Mouse (Mus musculus): Measurements from ENCODE around the gene Tjp3. TPM values are rescaled to one million over a fixed set of nuclear protein-coding genes. Genes with fewer than 3 reads are reported as not detected.
A peak's percentile ranks its signal among the peaks of the same experiment; 100 is the strongest.

The Tjp3 gene
- polyA plus RNA-seq, 1 experiment from 2014 or later = 1.7 TPM

DNA sequence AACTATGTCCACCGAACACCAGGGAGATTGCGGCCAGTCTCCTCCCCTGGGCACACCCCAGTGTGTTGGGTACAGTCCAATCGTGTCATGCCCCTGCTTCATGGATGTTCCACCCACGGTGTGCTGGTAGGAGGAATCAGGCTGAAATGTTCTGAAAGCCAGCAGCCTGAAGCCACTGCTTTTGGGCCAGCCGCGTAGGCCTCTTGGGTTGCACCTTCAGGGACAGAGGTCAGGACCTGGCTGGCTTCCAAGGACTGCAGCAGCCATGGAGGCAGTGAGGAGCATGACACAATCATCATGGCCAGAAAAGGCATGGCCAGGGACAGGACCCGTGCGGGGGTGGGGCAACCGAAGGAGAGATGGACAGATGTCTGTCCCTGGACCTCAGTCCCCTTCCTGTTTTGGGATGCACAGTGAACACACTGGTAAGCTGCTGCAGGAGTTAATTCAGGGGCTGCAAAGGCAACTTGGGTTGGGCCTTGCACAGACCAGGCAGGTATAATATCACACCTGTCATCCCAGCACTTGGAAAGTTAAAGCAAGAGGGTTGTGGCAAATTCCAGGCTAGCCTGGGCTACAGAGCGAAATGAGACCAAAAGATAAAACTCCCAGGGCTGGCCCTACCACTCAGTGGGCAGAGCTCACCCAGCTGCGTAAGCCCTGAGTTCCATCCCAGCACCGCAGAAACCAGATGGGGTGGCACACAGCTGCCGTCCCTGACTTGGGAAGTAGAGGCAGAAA, 27.4 kb upstream of the Tjp3 start:
- Histone ChIP-seq H3K4me2 (peak overlapping the region; percentile 88), H3K4me3 (peak overlapping the region; percentile 96; the same call in 1 of the 2 replicates)
- ATAC-seq (ENCODE audit: insufficient number of reproducible peaks, low FRiP score) = no peak

DNA sequence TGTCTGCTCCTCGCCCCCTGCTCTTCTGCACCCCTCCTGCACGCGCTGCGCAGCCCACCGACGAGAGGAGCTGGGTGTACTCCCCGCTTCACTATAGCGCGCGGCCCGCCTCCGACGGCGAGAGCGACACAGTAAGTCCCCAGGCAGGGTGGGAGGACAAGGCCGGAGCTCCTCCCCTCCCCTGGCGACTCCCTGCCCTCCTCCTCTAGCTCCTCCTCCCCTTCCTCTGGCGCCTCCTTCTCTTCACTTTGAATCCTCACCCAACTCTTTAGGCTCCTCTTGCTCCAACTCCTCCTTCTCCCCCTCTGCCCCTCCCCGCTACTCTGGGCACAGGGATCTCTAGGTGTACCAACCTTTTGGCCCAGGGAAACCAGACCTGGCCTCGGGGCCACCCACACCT, 25.9 kb upstream of the Tjp3 start:
- Histone ChIP-seq H3K9me3 (replicated peaks) (no peaks in the 10 kb centered on the region), H3K27me3 (replicated peaks) (no peaks in the 10 kb centered on the region), H3K36me3 (peaks cover 52% of the 10 kb centered on the region), H3K4me3 (peak overlapping the region; percentile 33), H3K4me2 (peak overlapping the region; percentile 68), H3K4me1 (replicated peaks) (peaks cover 46% of the 10 kb centered on the region), H3K27ac (ENCODE audit: poor library complexity, severe bottlenecking) (no peak overlapping the region), H3K9ac (peak overlapping the region; percentile 73)
- WGBS = 9% methylated on average over 20 of the region's 20 CpGs
- no peak for ATAC-seq (ENCODE audit: insufficient number of reproducible peaks, low FRiP score)

More for the DNA sequence above, 27.4 kb upstream of the Tjp3 start:
- no peak overlapping the region for H3K27ac ChIP-seq (ENCODE audit: poor library complexity, severe bottlenecking)
- 88% methylated on average over 13 of the region's 13 CpGs for WGBS
- peaks cover 52% of the 10 kb centered on the region for H3K36me3 ChIP-seq
- peaks cover 50% of the 10 kb centered on the region for H3K4me1 ChIP-seq (replicated peaks)
- peak overlapping the region; percentile 71; the same call in 1 of the 2 replicates for H3K9ac ChIP-seq
- no peaks in the 10 kb centered on the region for H3K9me3 ChIP-seq (replicated peaks)
- H3K27me3 ChIP-seq (replicated peaks) = no peaks in the 10 kb centered on the region

DNA sequence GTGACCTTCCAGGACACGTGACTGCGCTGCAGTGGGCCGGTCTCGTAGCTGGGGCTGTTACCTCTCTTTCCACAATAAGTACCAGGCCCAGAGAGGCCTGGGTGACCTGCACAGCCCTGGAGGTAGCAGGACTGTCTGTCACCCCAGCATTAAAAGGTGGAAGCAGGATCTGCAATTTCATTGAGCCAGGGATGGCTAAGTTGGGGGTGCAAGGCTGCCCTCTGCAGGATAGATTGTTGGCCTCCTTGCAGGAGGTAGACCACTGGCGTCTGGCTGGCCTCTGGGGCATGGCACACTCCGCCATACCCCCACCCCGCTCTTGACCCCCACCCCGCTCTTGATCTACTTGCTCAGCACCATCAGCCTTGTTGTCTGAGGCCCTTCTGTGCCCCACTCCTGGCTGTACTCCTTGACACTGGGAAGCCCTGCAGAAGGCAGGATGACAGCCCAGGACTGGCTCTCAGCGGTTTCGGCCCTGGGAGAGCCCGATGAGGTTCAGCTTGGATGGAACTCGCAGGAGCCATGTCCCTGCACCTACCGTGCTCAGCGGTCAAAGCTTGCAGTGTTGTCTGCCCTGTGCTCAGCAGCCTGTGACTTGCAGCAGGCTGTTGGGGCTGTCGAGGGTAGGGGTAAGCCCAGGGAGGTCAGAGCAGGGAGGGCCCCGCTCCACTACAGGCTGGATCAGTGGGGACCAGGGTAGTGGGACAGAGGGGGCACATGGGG, 25.1 kb upstream of the Tjp3 start:
- Histone ChIP-seq H3K27me3 (replicated peaks) (no peaks in the 10 kb centered on the region), H3K4me1 (replicated peaks) (peaks cover 39% of the 10 kb centered on the region), H3K36me3 (peaks cover 59% of the 10 kb centered on the region), H3K9ac (peak overlapping the region; percentile 73), H3K9me3 (replicated peaks) (no peaks in the 10 kb centered on the region), H3K4me2 (peak overlapping the region; percentile 68), H3K4me3 (peak overlapping the region; percentile 33), H3K27ac (ENCODE audit: poor library complexity, severe bottlenecking) (no peak overlapping the region)
- 45% methylated on average over 16 of the region's 16 CpGs for WGBS
- no peak for ATAC-seq (ENCODE audit: insufficient number of reproducible peaks, low FRiP score)

DNA sequence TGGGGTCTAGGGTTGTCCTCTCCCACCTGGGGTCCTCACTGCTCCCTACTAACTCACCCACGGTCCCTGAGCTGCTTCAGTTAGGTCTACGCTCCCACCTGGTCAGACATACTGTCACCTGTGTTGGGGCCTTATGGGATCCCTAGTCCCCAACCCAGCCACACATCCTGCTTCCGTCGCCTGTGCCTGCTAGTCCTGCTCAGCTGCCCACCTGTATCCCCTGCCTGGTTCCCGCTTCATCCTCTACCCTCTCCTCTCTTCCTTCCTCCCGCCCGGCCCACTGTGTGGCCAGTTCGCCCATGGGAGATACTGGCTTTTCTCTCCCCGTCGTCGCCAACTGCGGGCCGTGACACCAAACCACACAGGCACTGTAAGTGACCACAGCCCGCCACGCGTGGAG, 24.2 kb upstream of the Tjp3 start:
- WGBS = 86% methylated on average over 16 of the region's 16 CpGs
- Histone ChIP-seq H3K36me3 (peaks cover 68% of the 10 kb centered on the region), H3K4me3 (no peak overlapping the region), H3K4me1 (replicated peaks) (peaks cover 39% of the 10 kb centered on the region), H3K9me3 (replicated peaks) (no peaks in the 10 kb centered on the region), H3K4me2 (no peak overlapping the region), H3K27me3 (replicated peaks) (no peaks in the 10 kb centered on the region), H3K9ac (no peak overlapping the region), H3K27ac (ENCODE audit: poor library complexity, severe bottlenecking) (no peak overlapping the region)
- no peak for ATAC-seq (ENCODE audit: insufficient number of reproducible peaks, low FRiP score)

DNA sequence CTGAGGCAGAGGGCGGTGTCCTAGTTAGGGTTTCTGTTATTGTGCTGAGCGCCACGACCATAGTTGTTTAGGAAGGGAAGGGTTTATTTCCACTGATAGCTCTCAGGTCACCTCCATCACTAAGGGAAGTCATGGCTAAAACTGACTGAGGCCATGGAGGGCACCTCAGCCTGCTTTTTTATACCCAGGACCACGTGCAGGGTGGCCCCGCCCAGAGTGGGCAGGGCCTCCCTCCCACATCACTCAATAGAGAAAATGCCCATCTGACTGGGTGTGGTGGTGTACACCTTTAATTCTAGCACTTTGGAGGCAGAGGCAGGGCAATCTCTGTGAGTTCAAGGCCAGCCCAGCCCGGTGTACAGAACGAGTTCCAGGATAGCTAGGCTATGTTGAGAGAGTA, 22.8 kb upstream of the Tjp3 start:
- no peak for ATAC-seq (ENCODE audit: insufficient number of reproducible peaks, low FRiP score)

DNA sequence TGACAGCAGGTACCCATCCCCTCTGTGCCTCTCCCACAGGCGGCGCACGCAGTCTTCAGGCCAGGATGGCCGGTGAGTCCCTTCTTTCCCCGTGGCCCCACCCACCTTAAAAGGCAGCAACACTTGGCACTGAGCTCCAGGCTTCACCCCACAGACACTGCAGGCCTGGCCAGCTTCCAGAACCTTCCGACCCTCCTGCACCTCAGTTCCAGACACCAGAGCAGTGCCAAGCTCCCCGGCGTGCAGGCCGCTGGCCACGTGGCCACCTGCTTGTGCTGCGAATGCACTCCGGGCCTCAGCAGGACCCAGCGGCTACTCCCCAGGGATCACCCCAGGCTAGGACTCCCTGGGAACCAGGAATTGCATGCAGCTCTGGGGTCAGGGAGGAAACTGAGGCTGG, 22.2 kb upstream of the Tjp3 start:
- Histone ChIP-seq H3K4me2 (no peak overlapping the region), H3K4me3 (no peak overlapping the region), H3K9me3 (replicated peaks) (no peaks in the 10 kb centered on the region), H3K36me3 (peaks cover 86% of the 10 kb centered on the region), H3K4me1 (replicated peaks) (peaks cover 25% of the 10 kb centered on the region), H3K27me3 (replicated peaks) (no peaks in the 10 kb centered on the region), H3K9ac (no peak overlapping the region), H3K27ac (ENCODE audit: poor library complexity, severe bottlenecking) (no peak overlapping the region)
- 94% methylated on average over 13 of the region's 13 CpGs for WGBS
- no peak for ATAC-seq (ENCODE audit: insufficient number of reproducible peaks, low FRiP score)

More for the DNA sequence above, 22.8 kb upstream of the Tjp3 start:
- no peak overlapping the region for H3K4me2 ChIP-seq
- peaks cover 31% of the 10 kb centered on the region for H3K4me1 ChIP-seq (replicated peaks)
- peaks cover 82% of the 10 kb centered on the region for H3K36me3 ChIP-seq
- H3K9ac ChIP-seq = no peak overlapping the region
- WGBS = 78% methylated on average over 7 of the region's 7 CpGs
- H3K9me3 ChIP-seq (replicated peaks) = no peaks in the 10 kb centered on the region
- no peaks in the 10 kb centered on the region for H3K27me3 ChIP-seq (replicated peaks)
- H3K27ac ChIP-seq (ENCODE audit: poor library complexity, severe bottlenecking) = no peak overlapping the region
- H3K4me3 ChIP-seq = no peak overlapping the region

DNA sequence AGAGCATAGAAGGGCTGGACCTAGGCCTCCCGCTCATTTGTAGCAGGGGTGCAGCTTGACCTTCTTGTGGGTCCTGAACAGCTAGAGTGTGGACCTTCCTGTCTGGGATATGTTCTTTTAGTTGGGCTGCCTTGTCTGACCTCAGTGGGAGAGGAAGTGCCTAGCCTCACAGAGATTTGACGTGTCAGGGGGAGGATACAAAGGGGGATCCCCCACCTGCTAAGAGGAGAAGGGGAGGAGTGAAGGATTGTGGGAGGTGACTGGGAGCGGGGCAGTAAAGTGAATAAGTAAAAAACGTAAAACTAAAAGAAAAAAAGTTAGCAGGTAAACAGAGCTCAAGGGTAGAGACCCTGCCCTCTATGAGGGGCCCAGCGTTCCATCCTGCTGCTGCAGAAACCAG, 18.2 kb upstream of the Tjp3 start:
- Histone ChIP-seq H3K36me3 (peaks cover 94% of the 10 kb centered on the region), H3K4me1 (replicated peaks) (peaks cover 7% of the 10 kb centered on the region), H3K27me3 (replicated peaks) (no peaks in the 10 kb centered on the region), H3K4me3 (no peak overlapping the region), H3K9ac (no peak overlapping the region), H3K4me2 (no peak overlapping the region), H3K27ac (ENCODE audit: poor library complexity, severe bottlenecking) (no peak overlapping the region), H3K9me3 (replicated peaks) (no peaks in the 10 kb centered on the region)
- WGBS = 88% methylated on average over 5 of the region's 5 CpGs
- ATAC-seq (ENCODE audit: insufficient number of reproducible peaks, low FRiP score) = no peak

DNA sequence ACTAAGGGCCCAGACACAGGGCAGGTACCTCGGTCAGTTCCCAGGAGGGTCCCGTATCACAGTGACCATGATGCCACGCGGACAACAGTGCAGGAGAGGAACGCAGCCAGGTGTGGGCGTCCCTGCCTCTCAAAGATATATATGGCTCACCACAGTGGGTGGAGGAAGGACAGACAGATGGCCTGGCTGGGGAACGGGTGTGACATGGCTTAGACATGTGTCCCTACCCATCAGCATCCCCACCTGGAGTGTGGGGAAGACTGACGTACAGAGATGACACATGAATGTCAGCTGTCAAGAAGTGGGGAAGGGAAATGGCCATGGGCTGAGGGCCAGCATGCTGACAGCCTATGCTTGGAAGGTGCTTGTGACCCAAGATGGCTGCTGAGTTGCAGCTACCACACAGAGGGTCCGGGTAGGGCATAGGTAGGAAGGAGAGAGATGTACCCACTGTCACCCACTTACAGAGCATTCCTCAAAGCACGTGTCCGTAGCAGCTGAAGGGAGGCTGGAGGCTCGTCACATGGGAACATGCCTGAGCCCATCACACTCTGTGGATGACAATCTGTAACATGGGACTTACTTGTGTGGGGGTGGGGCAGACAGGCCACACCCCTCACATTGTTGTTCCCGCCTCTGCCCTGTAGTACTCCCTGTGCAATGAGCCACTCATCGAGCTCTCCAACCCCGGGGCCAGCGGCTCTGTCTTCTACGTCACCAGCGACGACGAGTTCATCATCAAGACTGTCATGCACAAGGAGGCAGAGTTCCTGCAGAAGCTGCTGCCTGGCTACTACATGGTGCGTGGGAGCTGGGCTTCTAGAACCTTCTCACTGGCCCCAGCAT, 15.7 kb upstream of the Tjp3 start:
- Histone ChIP-seq H3K4me2 (no peak overlapping the region), H3K9ac (no peak overlapping the region), H3K27ac (ENCODE audit: poor library complexity, severe bottlenecking) (no peak overlapping the region), H3K4me1 (replicated peaks) (peaks cover 29% of the 10 kb centered on the region), H3K27me3 (replicated peaks) (no peaks in the 10 kb centered on the region), H3K36me3 (peaks cover 69% of the 10 kb centered on the region), H3K4me3 (no peak overlapping the region), H3K9me3 (replicated peaks) (no peaks in the 10 kb centered on the region)
- 91% methylated on average over 21 of the region's 21 CpGs for WGBS
- no peak for ATAC-seq (ENCODE audit: insufficient number of reproducible peaks, low FRiP score)

DNA sequence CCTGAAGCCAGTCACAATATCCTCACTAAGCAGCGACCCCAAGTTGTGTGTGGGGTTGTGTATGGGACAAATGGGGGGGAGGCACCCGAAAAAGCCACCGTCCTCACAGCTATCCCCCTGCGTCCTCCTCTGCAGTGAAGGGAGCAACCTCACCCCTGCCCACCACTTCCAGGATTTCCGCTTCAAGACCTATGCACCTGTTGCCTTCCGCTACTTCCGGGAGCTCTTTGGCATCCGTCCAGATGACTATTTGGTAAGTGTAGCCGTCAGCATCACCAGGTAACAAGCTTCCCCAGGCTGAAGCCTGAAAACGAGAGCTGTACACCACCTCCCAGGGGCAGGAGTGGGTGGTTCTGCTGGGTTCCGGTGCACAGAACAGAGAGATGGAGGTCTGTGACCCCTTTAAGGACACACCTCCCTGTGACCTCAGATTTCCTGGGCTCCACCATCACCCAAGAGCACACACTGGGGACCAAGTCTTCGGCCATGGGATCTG, 14.8 kb upstream of the Tjp3 start:
- Histone ChIP-seq H3K4me3 (no peak overlapping the region), H3K27me3 (replicated peaks) (no peaks in the 10 kb centered on the region), H3K4me2 (no peak overlapping the region), H3K9me3 (replicated peaks) (no peaks in the 10 kb centered on the region), H3K27ac (ENCODE audit: poor library complexity, severe bottlenecking) (no peak overlapping the region), H3K9ac (no peak overlapping the region), H3K4me1 (replicated peaks) (peaks cover 36% of the 10 kb centered on the region), H3K36me3 (peaks cover 60% of the 10 kb centered on the region)
- WGBS = 92% methylated on average over 12 of the region's 12 CpGs
- ATAC-seq (ENCODE audit: insufficient number of reproducible peaks, low FRiP score) = no peak

DNA sequence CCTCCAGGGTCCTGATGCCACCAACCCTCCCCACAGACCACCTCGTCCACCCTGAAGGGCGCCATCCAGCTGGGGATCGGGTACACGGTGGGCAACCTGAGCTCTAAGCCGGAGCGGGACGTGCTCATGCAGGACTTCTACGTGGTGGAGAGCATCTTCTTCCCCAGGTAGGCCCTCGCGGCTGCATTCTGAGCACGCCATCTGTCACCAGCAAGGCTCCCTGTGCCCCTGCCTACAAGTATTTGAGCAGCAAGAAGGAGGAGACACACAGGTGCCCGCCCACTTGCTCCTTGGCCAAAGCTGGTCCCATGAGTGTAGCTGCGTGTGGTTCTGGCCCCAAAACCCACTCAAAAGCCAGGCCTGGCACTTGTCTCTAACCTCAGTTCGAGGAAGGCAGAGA, 14.3 kb upstream of the Tjp3 start:
- WGBS = 90% methylated on average over 14 of the region's 14 CpGs
- no peaks in the 10 kb centered on the region for H3K27me3 ChIP-seq (replicated peaks)

More for the DNA sequence above, 14.3 kb upstream of the Tjp3 start:
- H3K4me2 ChIP-seq = no peak overlapping the region
- H3K27ac ChIP-seq (ENCODE audit: poor library complexity, severe bottlenecking) = no peak overlapping the region
- peaks cover 55% of the 10 kb centered on the region for H3K36me3 ChIP-seq
- no peak for ATAC-seq (ENCODE audit: insufficient number of reproducible peaks, low FRiP score)
- peaks cover 42% of the 10 kb centered on the region for H3K4me1 ChIP-seq (replicated peaks)
- H3K9ac ChIP-seq = no peak overlapping the region
- H3K9me3 ChIP-seq (replicated peaks) = no peaks in the 10 kb centered on the region
- no peak overlapping the region for H3K4me3 ChIP-seq
